Mouse (Mus musculus): ENCODE measurements around the gene Elf2. TPM values are rescaled to one million over a fixed set of nuclear protein-coding genes. Genes with fewer than 3 reads are reported as not detected.
"Not testable (repeated sequence)": the region's sequence is repeated elsewhere in the genome, so short reads cannot be mapped to it uniquely, and the experiment has no call there.

Gene Elf2
- total and polyA plus RNA-seq, 3 experiments, result 31.2 to 41.2 (median 32.2) TPM

DNA sequence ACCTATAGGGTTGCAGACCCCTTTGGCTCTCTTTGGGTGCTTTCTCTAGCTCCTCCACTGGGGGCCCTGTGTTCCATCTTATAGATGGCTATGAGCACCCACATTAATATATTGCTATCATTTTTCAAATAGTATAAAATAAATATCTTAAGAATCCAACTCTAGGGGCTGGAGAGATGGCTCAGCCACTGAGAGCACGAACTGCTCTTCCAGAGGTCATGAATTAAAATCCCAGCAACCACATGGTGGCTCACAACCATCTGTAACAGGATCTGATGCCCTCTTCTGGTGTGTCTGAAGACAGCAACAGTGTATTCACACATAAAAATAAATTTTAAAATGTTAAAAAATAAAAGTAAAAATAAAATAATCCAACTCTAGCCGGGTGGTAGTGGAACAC lies 4.6 kb upstream of the Elf2 start:
- dilution Hi-C loops (cut with MboI; ENCODE audit: extremely low pct_ligation_motif_present, extremely low pct_unique_long_range_greater_than_20kb, low sequenced_read_pairs); in situ Hi-C loops (cut with MboI; ENCODE audit: low pct_ligation_motif_present, low pct_unique_long_range_greater_than_20kb, low sequenced_read_pairs); H3K79me2 ChIP-seq (replicated peaks; ENCODE audit: control insufficient read depth, extremely low read depth, insufficient read depth, poor library complexity, severe bottlenecking); H3K36me3 ChIP-seq (replicated peaks in 1 of 2; ENCODE audit: control insufficient read depth in 1 of 2, insufficient read depth in 1 of 2, low read length in 1 of 2); DNase-seq (ENCODE audit: extremely low read depth); H3K27ac ChIP-seq (ENCODE audit: insufficient read depth, low read depth); H3K9ac ChIP-seq (ENCODE audit: insufficient read depth, low read depth); H3K4me3 ChIP-seq (replicated peaks in 1 of 3; ENCODE audit: low read depth in 2 of 3, low read length in 2 of 3, poor library complexity in 1 of 3); H3K4me2 ChIP-seq (ENCODE audit: insufficient read depth, low read depth, poor library complexity, severe bottlenecking): not testable (repeated sequence)
- H3K9me3 ChIP-seq (replicated peaks; ENCODE audit: low read length), result peaks cover 15% of the 10 kb centered on the region
- peaks cover 0 to 13% of the 10 kb centered on the region in 2 experiments; a peak in 2 of 4 replicates for H3K4me1 ChIP-seq (ENCODE audit: control insufficient read depth in 1 of 2, insufficient read depth in 2 of 2)
- peaks cover 27% of the 10 kb centered on the region for H3K27me3 ChIP-seq (replicated peaks)
- TF ChIP-seq CTCF (conservative IDR thresholded peaks at IDR 0.05 in 1 of 2, IDR thresholded peaks at IDR 0.05 in 1 of 2; ENCODE audit: low read depth in 2 of 2, low read length in 2 of 2), result peak in 1 of 2 experiments; percentile 40; a peak in 2 of 4 replicates

DNA sequence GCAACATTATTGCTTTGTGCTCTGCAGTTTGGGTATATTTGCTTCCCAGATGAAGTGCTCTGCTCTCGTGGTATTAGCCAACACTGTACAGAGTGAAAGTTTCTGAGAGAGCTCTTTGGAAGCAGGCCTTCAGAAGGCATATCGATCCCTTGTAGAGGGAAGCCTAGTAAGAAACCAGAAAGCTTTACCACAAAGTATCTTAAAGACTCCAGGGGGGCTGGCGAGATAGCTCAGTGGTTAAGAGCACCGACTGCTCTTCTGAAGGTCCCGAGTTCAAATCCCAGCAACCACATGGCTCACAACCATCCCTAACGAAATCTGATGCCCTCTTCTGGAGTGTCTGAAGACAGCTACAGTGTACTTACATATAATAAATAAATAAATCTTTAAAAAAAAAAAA lies 3.7 kb upstream of the Elf2 start:
- H3K4me3 ChIP-seq (replicated peaks in 1 of 3; ENCODE audit: low read depth in 2 of 3, low read length in 2 of 3, poor library complexity in 1 of 3); H3K79me2 ChIP-seq (replicated peaks; ENCODE audit: control insufficient read depth, extremely low read depth, insufficient read depth, poor library complexity, severe bottlenecking); DNase-seq (ENCODE audit: extremely low read depth); H3K4me2 ChIP-seq (ENCODE audit: insufficient read depth, low read depth, poor library complexity, severe bottlenecking); H3K27ac ChIP-seq (ENCODE audit: insufficient read depth, low read depth); in situ Hi-C loops (cut with MboI; ENCODE audit: low pct_ligation_motif_present, low pct_unique_long_range_greater_than_20kb, low sequenced_read_pairs); H3K36me3 ChIP-seq (replicated peaks in 1 of 2; ENCODE audit: control insufficient read depth in 1 of 2, insufficient read depth in 1 of 2, low read length in 1 of 2); dilution Hi-C loops (cut with MboI; ENCODE audit: extremely low pct_ligation_motif_present, extremely low pct_unique_long_range_greater_than_20kb, low sequenced_read_pairs); H3K9ac ChIP-seq (ENCODE audit: insufficient read depth, low read depth): not testable (repeated sequence)
- Histone ChIP-seq H3K27me3 (replicated peaks) (peaks cover 30% of the 10 kb centered on the region), H3K4me1 (ENCODE audit: control insufficient read depth in 1 of 2, insufficient read depth in 2 of 2) (peaks cover 0 to 15% of the 10 kb centered on the region in 2 experiments; a peak in 2 of 4 replicates), H3K9me3 (replicated peaks; ENCODE audit: low read length) (peaks cover 15% of the 10 kb centered on the region)
- TF ChIP-seq TBP (conservative IDR thresholded peaks at IDR 0.05; ENCODE audit: low read depth, low read length), result peak; percentile 81

DNA sequence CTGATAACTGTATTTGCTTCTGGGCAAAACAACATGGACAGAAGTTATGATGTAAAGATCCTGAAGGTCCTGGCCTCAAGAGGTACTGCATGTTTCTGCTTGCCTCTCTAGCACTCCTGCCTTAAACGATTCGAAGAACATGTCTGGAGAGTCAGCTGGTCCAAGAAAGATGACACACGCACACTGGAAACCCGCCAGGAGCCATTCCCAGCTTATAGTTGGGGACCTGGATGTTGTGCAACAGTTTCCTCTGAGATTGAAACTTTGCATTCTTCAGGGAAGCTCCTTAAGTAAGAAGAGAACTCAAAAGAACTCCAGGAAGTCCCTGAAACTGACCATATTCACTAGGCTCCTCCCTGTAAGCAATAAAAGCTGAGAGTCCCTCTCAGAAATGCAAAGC lies 2.8 kb upstream of the Elf2 start:
- in situ Hi-C loops (cut with MboI; ENCODE audit: low pct_ligation_motif_present, low pct_unique_long_range_greater_than_20kb, low sequenced_read_pairs) (no loop called here), dilution Hi-C loops (cut with MboI; ENCODE audit: extremely low pct_ligation_motif_present, extremely low pct_unique_long_range_greater_than_20kb, low sequenced_read_pairs) (no loop called here)
- no peak overlapping the region for H3K9ac ChIP-seq (ENCODE audit: insufficient read depth, low read depth)
- TF ChIP-seq ZNF384 (IDR thresholded peaks at IDR 0.05; ENCODE audit: low read depth, low read length), result no peak
- no peak for TF ChIP-seq JUND (conservative IDR thresholded peaks at IDR 0.05; ENCODE audit: low read depth, low read length)
- TF ChIP-seq EP300 (IDR thresholded peaks at IDR 0.05; ENCODE audit: low read length), result no peak
- TF ChIP-seq MAFK (IDR thresholded peaks at IDR 0.05; ENCODE audit: insufficient replicate concordance, low read length), result no peak
- no peak for TF ChIP-seq MXI1 (IDR thresholded peaks at IDR 0.05; ENCODE audit: low read depth, low read length)
- no peak for TF ChIP-seq SMC3 (IDR thresholded peaks at IDR 0.05; ENCODE audit: low read depth, low read length)
- TF ChIP-seq RAD21 (IDR thresholded peaks at IDR 0.05; ENCODE audit: low read depth, low read length), result no peak
- TF ChIP-seq ZMIZ1 (IDR thresholded peaks at IDR 0.05; ENCODE audit: low read depth, low read length), result no peak
- no peak for TF ChIP-seq MYC (IDR thresholded peaks at IDR 0.05; ENCODE audit: low read depth, low read length)
- TF ChIP-seq UBTF (IDR thresholded peaks at IDR 0.05; ENCODE audit: low read depth, low read length), result no peak
- no peak for TF ChIP-seq PAX5 (IDR thresholded peaks at IDR 0.05; ENCODE audit: low read length)
- TF ChIP-seq IRF4 (IDR thresholded peaks at IDR 0.05; ENCODE audit: low read depth, low read length), result no peak
- TF ChIP-seq ZC3H11A (IDR thresholded peaks at IDR 0.05; ENCODE audit: low read depth, low read length), result no peak
- TF ChIP-seq ELF1 (IDR thresholded peaks at IDR 0.05; ENCODE audit: low read depth, low read length), result no peak
- TF ChIP-seq E2F4 (IDR thresholded peaks at IDR 0.05; ENCODE audit: insufficient replicate concordance, low read depth, low read length), result no peak
- peaks cover 30% of the 10 kb centered on the region for H3K27me3 ChIP-seq (replicated peaks)
- no peak overlapping the region for H3K4me2 ChIP-seq (ENCODE audit: insufficient read depth, low read depth, poor library complexity, severe bottlenecking)
- H3K36me3 ChIP-seq (replicated peaks in 1 of 2; ENCODE audit: control insufficient read depth in 1 of 2, insufficient read depth in 1 of 2, low read length in 1 of 2), result no peaks in the 10 kb centered on the region
- peaks cover 0 to 21% of the 10 kb centered on the region in 2 experiments; a peak in 2 of 4 replicates for H3K4me1 ChIP-seq (ENCODE audit: control insufficient read depth in 1 of 2, insufficient read depth in 2 of 2)
- no peak overlapping the region for H3K4me3 ChIP-seq (replicated peaks in 1 of 3; ENCODE audit: low read depth in 2 of 3, low read length in 2 of 3, poor library complexity in 1 of 3)
- H3K27ac ChIP-seq (ENCODE audit: insufficient read depth, low read depth), result no peak overlapping the region
- peaks cover 15% of the 10 kb centered on the region for H3K79me2 ChIP-seq (replicated peaks; ENCODE audit: control insufficient read depth, extremely low read depth, insufficient read depth, poor library complexity, severe bottlenecking)
- H3K9me3 ChIP-seq (replicated peaks; ENCODE audit: low read length), result peaks cover 15% of the 10 kb centered on the region
- no peak for DNase-seq (ENCODE audit: extremely low read depth)
